ENCODE assay signal across 9 mouse cellular contexts in the genomic region with DNA sequence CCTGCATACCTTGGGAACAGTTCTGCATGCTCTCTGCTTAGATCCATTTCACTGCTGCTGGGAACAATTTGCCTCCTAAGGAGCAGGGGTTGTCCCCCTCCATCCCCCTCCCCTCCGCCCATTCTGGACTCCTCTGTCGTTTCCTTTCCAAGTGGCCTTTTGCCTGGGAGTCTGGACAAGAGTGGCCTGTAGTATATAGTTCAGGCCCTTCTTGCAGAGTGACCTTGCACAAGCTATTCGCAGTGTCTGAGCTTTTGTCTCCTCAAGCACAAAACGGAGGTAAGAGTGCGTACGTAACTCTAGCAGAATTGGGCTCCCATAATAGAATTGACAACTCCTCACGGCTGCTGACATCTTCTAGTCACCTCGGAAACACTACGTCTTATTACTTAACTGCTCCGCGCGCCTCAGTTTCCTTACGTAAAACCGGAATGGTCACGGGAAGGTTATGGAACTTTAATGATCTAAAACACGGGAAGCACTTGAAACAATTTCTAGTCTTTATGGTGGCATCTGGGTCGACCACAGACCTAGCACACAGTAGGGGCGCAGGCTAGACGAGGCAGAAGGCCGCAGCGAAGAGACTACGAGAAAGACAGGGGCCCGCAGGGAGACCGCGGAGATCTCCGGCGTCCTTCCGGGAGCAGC. TPM values are rescaled to one million over a fixed set of nuclear protein-coding genes. Genes with fewer than 3 reads are reported as not detected.
DNase-seq lines count a peak whose midpoint lies in the region; ATAC-seq lines count a peak whose summit lies in the region.
"Had no signal": no experiment of that assay in that cellular context is flagged by ENCODE, and none has a peak within 500 bp of the region (broad histone marks: within the 10 kb centered on the region; RNA-seq: fewer than 3 reads in every experiment).

No protein-coding gene starts in this region.

- peaks cover 3% of the 10 kb centered on the region; the same call in 1 of the 2 replicates for H3K27me3 ChIP-seq in erythroblast, embryonic 14.5 days (ENCODE audit: control insufficient read depth)
- H3K27me3 ChIP-seq in intestine, embryonic 14.5 days (replicated peaks; ENCODE audit: control insufficient read depth, insufficient read depth, low read length): no peaks in the 10 kb centered on the region
- H3K27me3 ChIP-seq: Patski had no signal

- H3K79me2 ChIP-seq in macrophage (ENCODE audit: inconsistent target): peaks cover 39% of the 10 kb centered on the region

- peaks cover 40% of the 10 kb centered on the region for H3K4me1 ChIP-seq in erythroblast, embryonic 14.5 days (ENCODE audit: control insufficient read depth)
- H3K4me1 ChIP-seq in intestine, embryonic 14.5 days (replicated peaks; ENCODE audit: control insufficient read depth, insufficient read depth, low read length): peaks cover 33% of the 10 kb centered on the region

- peak; percentile 15 for DNase-seq in gastrocnemius, adult 18-20 months (ENCODE audit: low spot score)
- no peak for DNase-seq in gastrocnemius, postnatal 36 days
- peak; percentile 18 for DNase-seq in ES-CJ7 (ENCODE audit: low read depth, low spot score)
- DNase-seq in intestine, embryonic 14.5 days (ENCODE audit: low spot score): no peak
- DNase-seq in adrenal gland, adult 18-20 months (ENCODE audit: low spot score in 2 of 2): no peak

- intact Hi-C loops in gastrocnemius, postnatal 36 days (cut with DNase I): loop anchor here (5.0 kb wide), 1 partner anchor 46 kb away; no protein-coding TSS in a partner anchor

- peak overlapping the region; percentile 85 for H3K9ac ChIP-seq in intestine, embryonic 14.5 days (ENCODE audit: low read length)

- H3K9me3 ChIP-seq in erythroblast, embryonic 14.5 days (ENCODE audit: control insufficient read depth, low read length): no peaks in the 10 kb centered on the region
- H3K9me3 ChIP-seq in intestine, embryonic 14.5 days (ENCODE audit: control insufficient read depth, low read length): no peaks in the 10 kb centered on the region

- H3K36me3 ChIP-seq in erythroblast, embryonic 14.5 days (ENCODE audit: control insufficient read depth): peaks cover 6% of the 10 kb centered on the region; the same call in 1 of the 2 replicates
- H3K36me3 ChIP-seq in intestine, embryonic 14.5 days (ENCODE audit: control insufficient read depth, insufficient read depth, low read length): no peaks in the 10 kb centered on the region
- no peaks in the 10 kb centered on the region for H3K36me3 ChIP-seq in macrophage (ENCODE audit: inconsistent target)

- ATAC-seq in intestine, embryonic 14.5 days (replicated peaks; ENCODE audit: low FRiP score, low TSS enrichment, low read depth): 0 out of 2 replicates have a peak, but pooled peaks have one; percentile 6
- no peak for ATAC-seq in erythroid progenitor cell, adult 5-6 weeks (replicated peaks; ENCODE audit: low FRiP score, poor library complexity, severe bottlenecking)

- H3K27ac ChIP-seq in intestine, embryonic 14.5 days (ENCODE audit: low read depth): peak overlapping the region; percentile 44; the same call in 1 of the 2 replicates
- H3K27ac ChIP-seq in macrophage: no peak overlapping the region

- H3K4me2 ChIP-seq in intestine, embryonic 14.5 days (ENCODE audit: low read length): peak overlapping the region; percentile 73

- WGBS in intestine, embryonic 14.5 days: 3% methylated on average over 28 of the region's 28 CpGs
- 15% methylated on average over 28 of the region's 28 CpGs for WGBS in macrophage (ENCODE audit: missing documents)

- peak overlapping the region; percentile 81 for H3K4me3 ChIP-seq in erythroblast, embryonic 14.5 days (replicated peaks)
- H3K4me3 ChIP-seq in intestine, embryonic 14.5 days (ENCODE audit: low read depth, low read length): peak overlapping the region; percentile 76
- H3K4me3 ChIP-seq in macrophage (ENCODE audit: inconsistent target): peak overlapping the region; percentile 39

RNA-seq across cellular contexts. Expression of gene Mprip, which starts 0.6 kb away (rescaled TPM):
- 10 to 100 TPM; 61.2 to 84.0 TPM for total RNA-seq in gastrocnemius, adult 18-20 months (2021)
- 10 to 100 TPM; 65.7 to 76.2 TPM for total RNA-seq in gastrocnemius, postnatal 36 days (2021)
- polyA plus RNA-seq in erythroblast, embryonic 14.5 days (2012): 3.0 and 3.4 TPM in 2 replicates
- 56.2 and 57.2 TPM in 2 replicates for polyA plus RNA-seq in intestine, embryonic 14.5 days (2014; fragmentation: Nextera tagmentation; extraction: Ambion mirVana)
- 100 to 1,000 TPM; 112 to 411 (median 157) TPM for total RNA-seq in macrophage (2018; cell fraction: chromatin; rRNA removed)
- 10 to 100 TPM; 18.8 to 36.1 (median 30.1) TPM for total RNA-seq in macrophage (2018; cell fraction: cytosol; rRNA removed)
- 100 to 1,000 TPM in 3 of 26 experiments, 10 to 100 TPM in 23; 37.9 to 150 (median 72.4) TPM for total RNA-seq in macrophage (2018; cell fraction: nucleus; rRNA removed)
- polyA plus RNA-seq in macrophage (2018): 26.3 to 31.2 TPM (median 30.0 TPM) in 3 replicates
- 21.4 and 38.2 TPM in 2 replicates for total RNA-seq in erythroid progenitor cell, adult 5-6 weeks (2015; ENCODE audit: low replicate concordance)
- 20.7 and 44.4 TPM in 2 replicates for total RNA-seq in erythroid progenitor cell, adult 5-6 weeks (2017; ENCODE audit: low replicate concordance)
- total RNA-seq in adrenal gland, adult 18-20 months (2021): 100 to 1,000 TPM; 200 to 219 TPM

Comparison
In these comparisons a context has a peak if more than half of its experiments do, and no peak if none do; other contexts are left out.
1. DNase-seq: peak in gastrocnemius, adult 18-20 months (single experiment) and ES-CJ7 (single experiment); none in gastrocnemius, postnatal 36 days (0 of 2), intestine, embryonic 14.5 days (single experiment) and adrenal gland, adult 18-20 months (0 of 2).
2. Peak in every context shown above with its lines, with median percentiles within 50 percentile points of each other: H3K4me3 ChIP-seq.